Mouse (Mus musculus) ES-Bruce4 (cell line): Measurements from ENCODE around the gene Muc4. TPM values are rescaled to one million over a fixed set of nuclear protein-coding genes. Genes with fewer than 3 reads are reported as not detected.

ENCODE experiments used
- H3K27ac ChIP-seq: 2 replicates; pipeline ENCODE4 v1.5.1; 2012; ENCODE audit warnings: low read length, inconsistent platforms; ENCODE audit not compliant: insufficient read depth
- H3K27me3 ChIP-seq: 2 replicates; pipeline ENCODE4 v1.6.1; 2012; ENCODE audit warnings: mild to moderate bottlenecking, low read length, inconsistent platforms; ENCODE audit not compliant: control insufficient read depth, poor library complexity, insufficient read depth, severe bottlenecking
- H3K36me3 ChIP-seq: 2 replicates; pipeline ENCODE4 v1.6.1; 2012; ENCODE audit warnings: inconsistent platforms, mild to moderate bottlenecking, low read length, moderate library complexity; ENCODE audit not compliant: control insufficient read depth, poor library complexity, insufficient read depth, severe bottlenecking
- H3K4me1 ChIP-seq: one replicate; pipeline ENCODE4 v1.8.1; 2011; ENCODE audit warnings: low read length; ENCODE audit not compliant: control insufficient read depth, insufficient read depth
- H3K4me3 ChIP-seq: 2 replicates; pipeline ENCODE4 v1.5.1; 2011; ENCODE audit warnings: low read depth, mild to moderate bottlenecking, low read length
- H3K9ac ChIP-seq: 2 replicates; pipeline ENCODE4 v1.6.1; 2012; ENCODE audit warnings: low read depth, mild to moderate bottlenecking, inconsistent platforms; ENCODE audit not compliant: poor library complexity, severe bottlenecking
- H3K9me3 ChIP-seq: replicated peaks from 2 replicates; pipeline ENCODE4 v1.6.1; 2012; ENCODE audit warnings: mild to moderate bottlenecking, low read length, inconsistent platforms; ENCODE audit not compliant: control insufficient read depth, poor library complexity, insufficient read depth, severe bottlenecking
- CTCF ChIP-seq: IDR thresholded peaks from one replicate; pipeline ENCODE4 v1.8.1; 2011; ENCODE audit warnings: low read depth, low read length
- EP300 ChIP-seq: IDR thresholded peaks from 2 replicates; pipeline ENCODE4 v1.6.1; 2011; ENCODE audit warnings: low read depth, low read length; ENCODE audit not compliant: insufficient read depth
- POLR2A ChIP-seq: IDR thresholded peaks from one replicate; pipeline ENCODE4 v1.8.1; 2011; ENCODE audit warnings: low read length; ENCODE audit not compliant: insufficient read depth
- polyA plus RNA-seq: library from polyadenylated mRNA; stranded (reverse); fragments of >200 nt; gene quantifications from 2 replicates; pipeline ENCODE4 v1.2.4, GENCODE M21; 2011; ENCODE audit warnings: low read depth; ENCODE audit not compliant: missing spikeins, insufficient read depth, insufficient read length

Muc4 gene
- polyA plus RNA-seq, 1 experiment: not detected

DNA sequence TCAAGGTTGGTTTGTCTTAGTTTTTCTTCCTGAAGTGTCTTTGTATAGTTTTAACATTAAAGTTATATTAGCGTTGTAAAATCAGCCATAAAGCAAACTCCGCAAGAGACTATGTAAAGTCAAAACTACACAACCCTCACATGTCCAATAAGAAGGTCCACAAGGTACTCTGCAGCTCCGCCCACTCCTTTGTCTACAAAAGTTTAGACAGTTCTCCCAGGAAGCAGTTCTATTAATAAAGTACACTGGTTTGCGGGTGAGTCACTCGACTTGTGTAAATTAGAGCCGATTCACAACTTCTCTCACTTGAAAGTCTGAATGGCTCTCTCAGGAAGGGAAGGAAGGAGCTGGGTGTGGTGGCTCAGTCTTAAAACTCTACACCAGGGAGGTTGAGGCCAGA lies 10.2 kb downstream of the Muc4 start:
- no peak for TF ChIP-seq CTCF
- no peak for TF ChIP-seq POLR2A
- Histone ChIP-seq H3K27me3 (no peaks in the 10 kb centered on the region), H3K4me3 (no peak overlapping the region), H3K9ac (no peak overlapping the region), H3K4me1 (peaks cover 3% of the 10 kb centered on the region), H3K27ac (no peak overlapping the region), H3K9me3 (no peaks in the 10 kb centered on the region), H3K36me3 (no peaks in the 10 kb centered on the region)

DNA sequence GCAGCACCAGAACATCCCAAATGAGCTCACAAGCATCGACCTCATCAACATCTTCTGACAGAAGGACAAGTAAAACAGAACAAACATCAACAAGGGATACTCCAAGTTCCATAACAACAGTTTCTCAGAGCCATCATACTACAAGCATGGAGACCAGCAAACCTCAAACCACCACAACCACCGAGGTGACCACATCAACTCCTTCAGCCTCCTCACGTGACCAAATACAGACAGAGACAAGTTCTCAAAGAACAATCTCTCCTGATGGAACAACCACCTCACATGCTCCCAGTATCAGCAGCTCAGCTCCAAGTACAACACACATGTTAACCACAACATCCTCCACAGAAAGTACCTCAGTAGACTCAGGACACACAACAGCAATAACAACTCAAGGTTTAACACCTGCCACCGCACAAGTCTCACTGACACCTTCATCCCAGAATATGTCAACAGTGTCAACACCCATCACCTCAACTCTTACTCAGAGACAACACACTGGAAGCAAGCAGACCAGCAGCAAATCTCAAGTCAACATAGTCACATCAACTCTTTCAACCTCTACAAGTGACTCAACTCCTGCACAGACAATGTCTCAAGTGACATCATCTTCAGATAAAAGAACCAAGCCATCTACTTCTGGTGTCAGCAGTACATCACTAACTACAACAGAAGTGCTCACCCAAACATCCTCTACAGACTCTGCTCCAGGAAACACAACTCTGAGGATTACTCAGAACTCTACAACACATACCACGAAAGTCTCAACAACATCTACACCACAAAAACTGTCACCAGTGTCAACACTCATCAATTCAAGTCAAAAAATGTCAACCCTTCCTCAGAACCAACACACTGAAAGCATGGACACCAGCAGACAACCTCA lies 14.8 kb downstream of the Muc4 start:
- no peak for TF ChIP-seq CTCF
- TF ChIP-seq POLR2A: no peak
- no peak for TF ChIP-seq EP300
- Histone ChIP-seq H3K9ac (no peak overlapping the region), H3K4me1 (no peaks in the 10 kb centered on the region), H3K27me3 (no peaks in the 10 kb centered on the region), H3K27ac (no peak overlapping the region), H3K36me3 (no peaks in the 10 kb centered on the region), H3K4me3 (no peak overlapping the region), H3K9me3 (no peaks in the 10 kb centered on the region)

GRCm38 (mm10) chr16:32764550-32764949 lies 28.9 kb downstream of the Muc4 start:
- Histone ChIP-seq H3K27ac (no peak overlapping the region), H3K4me1 (no peaks in the 10 kb centered on the region), H3K36me3 (no peaks in the 10 kb centered on the region)

DNA sequence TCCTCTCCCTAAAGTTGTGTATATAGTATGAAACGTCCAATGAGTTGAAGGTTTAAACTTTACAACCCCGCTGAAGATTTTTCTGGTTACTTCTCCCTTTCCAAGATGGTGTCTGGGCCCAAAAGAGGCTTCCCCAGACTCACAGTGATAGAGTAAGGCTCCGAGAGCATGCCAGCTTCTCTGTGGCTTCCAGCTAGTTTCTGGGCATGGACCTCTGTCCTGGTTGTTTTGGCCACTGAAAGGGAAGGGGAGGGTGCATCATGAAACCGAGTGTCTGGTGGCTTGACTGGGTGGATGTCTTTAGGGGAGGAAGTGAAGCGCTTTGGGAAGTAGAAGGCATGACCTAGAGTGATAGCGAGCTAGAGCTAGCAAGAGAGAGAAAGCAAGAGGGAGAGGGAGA lies 29.3 kb downstream of the Muc4 start:
- no peak for TF ChIP-seq CTCF
- no peak for TF ChIP-seq POLR2A
- TF ChIP-seq EP300: no peak
- Histone ChIP-seq H3K4me3 (no peak overlapping the region), H3K4me1 (no peaks in the 10 kb centered on the region), H3K36me3 (no peaks in the 10 kb centered on the region), H3K27me3 (no peaks in the 10 kb centered on the region), H3K27ac (no peak overlapping the region), H3K9me3 (no peaks in the 10 kb centered on the region), H3K9ac (no peak overlapping the region)

More at GRCm38 (mm10) chr16:32764550-32764949, 28.9 kb downstream of the Muc4 start:
- no peak overlapping the region for H3K9ac ChIP-seq
- H3K4me3 ChIP-seq: no peak overlapping the region
- no peaks in the 10 kb centered on the region for H3K27me3 ChIP-seq
- no peaks in the 10 kb centered on the region for H3K9me3 ChIP-seq
- TF ChIP-seq CTCF (no peak), EP300 (no peak), POLR2A (no peak)

- Histone ChIP-seq H3K4me1 (no peaks in the 10 kb centered on the region), H3K4me3 (no peak overlapping the region), H3K9ac (no peak overlapping the region), H3K36me3 (no peaks in the 10 kb centered on the region), H3K9me3 (no peaks in the 10 kb centered on the region), H3K27me3 (no peaks in the 10 kb centered on the region), H3K27ac (no peak overlapping the region)
- TF ChIP-seq POLR2A: no peak
- TF ChIP-seq EP300: no peak
- no peak for TF ChIP-seq CTCF
These were observed 31.2 kb downstream of the Muc4 start for GRCm38 (mm10) chr16:32766904-32767303.

- Histone ChIP-seq H3K9ac (no peak overlapping the region), H3K4me1 (no peaks in the 10 kb centered on the region), H3K36me3 (no peaks in the 10 kb centered on the region), H3K27me3 (no peaks in the 10 kb centered on the region), H3K27ac (no peak overlapping the region), H3K9me3 (no peaks in the 10 kb centered on the region), H3K4me3 (no peak overlapping the region)
- TF ChIP-seq EP300 (no peak), POLR2A (no peak), CTCF (no peak)
These were observed 41.0 kb downstream of the Muc4 start for GRCm38 (mm10) chr16:32776676-32777075.
